Mouse (Mus musculus) midbrain, postnatal 0 days (tissue): ENCODE measurements around the gene 4930562C15Rik. TPM values are rescaled to one million over a fixed set of nuclear protein-coding genes. Genes with fewer than 3 reads are reported as not detected.

Source experiments
- ATAC-seq: fragments of 200-750 bp; cut with Nextera tagmentation; 2 replicates; pipeline ENCODE4 v1.8.0; 2017; ENCODE audit warnings: moderate number of reproducible peaks, mild to moderate bottlenecking, moderate TSS enrichment, moderate library complexity; ENCODE audit not compliant: low FRiP score
- DNase-seq: peaks from one replicate; pipeline ENCODE4 v3.0.0-alpha.2; 2015; ENCODE audit warnings: low spot score
- H3K27ac ChIP-seq: fragments of 300-500 bp; sonication (generic); 2 replicates; pipeline ENCODE4 v1.5.1; 2014; ENCODE audit warnings: low read depth, mild to moderate bottlenecking, low read length, mixed read lengths
- H3K27me3 ChIP-seq: fragments of 300-500 bp; sonication (generic); 2 replicates; pipeline ENCODE4 v1.6.1; 2014; ENCODE audit warnings: low read length, control low read depth, mixed read lengths; ENCODE audit not compliant: insufficient read depth
- H3K36me3 ChIP-seq: fragments of 300-500 bp; sonication (generic); 2 replicates; pipeline ENCODE4 v1.6.1; 2014; ENCODE audit warnings: low read length, control low read depth, mixed read lengths; ENCODE audit not compliant: insufficient read depth
- H3K4me1 ChIP-seq: fragments of 300-500 bp; sonication (generic); 2 replicates; pipeline ENCODE4 v1.6.1; 2014; ENCODE audit warnings: mild to moderate bottlenecking, control low read depth, antibody characterized with exemption, low read length, mixed read lengths; ENCODE audit not compliant: insufficient read depth
- H3K4me2 ChIP-seq: fragments of 300-500 bp; sonication (generic); 2 replicates; pipeline ENCODE4 v1.6.1; 2014; ENCODE audit warnings: low read depth, mild to moderate bottlenecking, low read length, mixed read lengths; ENCODE audit not compliant: poor library complexity, severe bottlenecking
- H3K4me3 ChIP-seq: fragments of 300-500 bp; sonication (generic); 2 replicates; pipeline ENCODE4 v1.5.1; 2014; ENCODE audit warnings: low read depth, mild to moderate bottlenecking, low read length, moderate library complexity
- H3K9ac ChIP-seq: fragments of 300-500 bp; sonication (generic); replicated peaks from 2 replicates; pipeline ENCODE4 v1.6.1; 2014; ENCODE audit warnings: mild to moderate bottlenecking, low read length, moderate library complexity, mixed read lengths; ENCODE audit not compliant: poor library complexity, severe bottlenecking
- H3K9me3 ChIP-seq: fragments of 300-500 bp; sonication (generic); 2 replicates; pipeline ENCODE4 v1.6.1; 2016; ENCODE audit warnings: low read length, control low read depth
- CTCF ChIP-seq: IDR thresholded peaks from 2 replicates; pipeline ENCODE4 v1.5.1; 2016; ENCODE audit warnings: antibody characterized with exemption, mild to moderate bottlenecking
- WGBS: fragments of 180-500 bp; shearing (Covaris S2); extraction: QIAGEN DNeasy Blood & Tissue Kit; methylation state at CpG from one replicate; pipeline ENCODE4 v1.1.7; 2014; 5-methylcytosine and 5-hydroxymethylcytosine counted together
- polyA plus RNA-seq: library from polyadenylated mRNA; unstranded; fragments of >200 nt; fragmentation: Nextera tagmentation; extraction: Ambion mirVana; gene quantifications from 2 replicates; pipeline ENCODE4 v1.2.1, GENCODE M21; 2015
- total RNA-seq: library from RNA; depleted of rRNA; stranded (reverse); fragments of >200 nt; gene quantifications from 2 replicates; pipeline ENCODE4 v1.2.3, GENCODE M21; 2014; rRNA removed

4930562C15Rik gene
- total RNA-seq, result not detected in 2 replicates
- polyA plus RNA-seq, result 0.47 TPM in 1 of 2 replicates, not detected in the other

GRCm38 (mm10) chr16:4835191-4835590 is at the start of gene 4930562C15Rik:
TSS of gene 4930562C15Rik (plus strand) at chr16:4835416.
- no peak for TF ChIP-seq CTCF
- Histone ChIP-seq H3K27me3 (no peaks in the 10 kb centered on the region), H3K9ac (no peak within 1 kb of the TSS), H3K27ac (no peak within 1 kb of the TSS), H3K36me3 (no peaks in the 10 kb centered on the region), H3K4me3 (no peak within 1 kb of the TSS), H3K4me2 (no peak within 1 kb of the TSS), H3K4me1 (no peaks in the 10 kb centered on the region), H3K9me3 (no peaks in the 10 kb centered on the region)
- DNase-seq (no peak), ATAC-seq (no peak)
- 87% methylated on average over 3 of the region's 3 CpGs for WGBS

GRCm38 (mm10) chr16:4785706-4786105 is 49.5 kb upstream of the 4930562C15Rik start:
- H3K27ac ChIP-seq, result no peak overlapping the region
- no peak overlapping the region for H3K4me3 ChIP-seq
- H3K9ac ChIP-seq, result no peak overlapping the region
- no peaks in the 10 kb centered on the region for H3K27me3 ChIP-seq
- WGBS, result 23% methylated on average over 4 of the region's 4 CpGs
- H3K4me2 ChIP-seq, result no peak overlapping the region
- no peaks in the 10 kb centered on the region for H3K36me3 ChIP-seq
- no peaks in the 10 kb centered on the region for H3K9me3 ChIP-seq
- ATAC-seq, result no peak
- TF ChIP-seq CTCF, result no peak
- DNase-seq, result no peak
- H3K4me1 ChIP-seq, result peaks cover 10% of the 10 kb centered on the region

- Histone ChIP-seq H3K27ac (no peak overlapping the region), H3K4me1 (peaks cover 10% of the 10 kb centered on the region), H3K36me3 (no peaks in the 10 kb centered on the region), H3K4me2 (peak overlapping the region; percentile 81), H3K4me3 (no peak overlapping the region), H3K27me3 (no peaks in the 10 kb centered on the region), H3K9me3 (no peaks in the 10 kb centered on the region), H3K9ac (no peak overlapping the region)
- ATAC-seq, result no peak
- TF ChIP-seq CTCF, result no peak
- DNase-seq, result no peak
These were observed 47.0 kb upstream of the 4930562C15Rik start for GRCm38 (mm10) chr16:4788176-4788575.

GRCm38 (mm10) chr16:4789311-4789768 is 45.9 kb upstream of the 4930562C15Rik start:
- peaks cover 10% of the 10 kb centered on the region for H3K4me1 ChIP-seq
- H3K9ac ChIP-seq, result peak overlapping the region; percentile 90
- DNase-seq (no peak), ATAC-seq (peak; percentile 71)
- no peak for TF ChIP-seq CTCF
- no peaks in the 10 kb centered on the region for H3K9me3 ChIP-seq
- peak overlapping the region; percentile 96 for H3K27ac ChIP-seq
- H3K27me3 ChIP-seq, result no peaks in the 10 kb centered on the region
- 0% methylated on average over 29 of the region's 29 CpGs for WGBS
- peak overlapping the region; percentile 85 for H3K4me3 ChIP-seq
- no peaks in the 10 kb centered on the region for H3K36me3 ChIP-seq
- H3K4me2 ChIP-seq, result peak overlapping the region; percentile 81

- H3K9me3 ChIP-seq, result no peaks in the 10 kb centered on the region
- peak within 1 kb of the TSS; percentile 90 for H3K9ac ChIP-seq
- H3K27me3 ChIP-seq, result no peaks in the 10 kb centered on the region
- peak within 1 kb of the TSS; percentile 81 for H3K4me2 ChIP-seq
- peak; percentile 31 for TF ChIP-seq CTCF
- DNase-seq (peak; percentile 97), ATAC-seq (peak; percentile 98)
- WGBS, result under 1% methylated on average over 51 of the region's 51 CpGs
- peaks cover 10% of the 10 kb centered on the region for H3K4me1 ChIP-seq
- no peaks in the 10 kb centered on the region for H3K36me3 ChIP-seq
- peak within 1 kb of the TSS; percentile 96 for H3K27ac ChIP-seq
- peak within 1 kb of the TSS; percentile 85 for H3K4me3 ChIP-seq
These were observed 45.2 kb upstream of the 4930562C15Rik start, which contains the start of gene Cdip1 for GRCm38 (mm10) chr16:4789810-4790559. TSS of gene Cdip1 (minus strand) at chr16:4790292.

GRCm38 (mm10) chr16:4791332-4791731 is 43.9 kb upstream of the 4930562C15Rik start:
- no peak overlapping the region for H3K4me3 ChIP-seq
- no peaks in the 10 kb centered on the region for H3K9me3 ChIP-seq
- peak; percentile 58 for TF ChIP-seq CTCF
- H3K36me3 ChIP-seq, result no peaks in the 10 kb centered on the region
- H3K27ac ChIP-seq, result no peak overlapping the region
- H3K9ac ChIP-seq, result no peak overlapping the region
- H3K4me2 ChIP-seq, result no peak overlapping the region
- no peaks in the 10 kb centered on the region for H3K27me3 ChIP-seq
- no peak for DNase-seq
- ATAC-seq, result no peak
- 75% methylated on average over 2 of the region's 2 CpGs for WGBS
- H3K4me1 ChIP-seq, result peaks cover 10% of the 10 kb centered on the region
